Mouse (Mus musculus): ENCODE measurements around the gene Fmnl2.

Gene Fmnl2

GRCm38 (mm10) chr2:53106056-53106455 is 248.4 kb downstream of the Fmnl2 start:
- DNase-seq (ENCODE audit: low spot score), result no peak

- no peak for DNase-seq (ENCODE audit: low spot score)
Observed at GRCm38 (mm10) chr2:53106472-53106871, 248.8 kb downstream of the Fmnl2 start.

- DNase-seq (ENCODE audit: low spot score), result no peak
Observed at GRCm38 (mm10) chr2:53108547-53108946, 250.9 kb downstream of the Fmnl2 start.

GRCm38 (mm10) chr2:53121797-53122196 is 264.1 kb downstream of the Fmnl2 start:
- peak; percentile 75 for DNase-seq (ENCODE audit: low spot score)

GRCm38 (mm10) chr2:53125998-53126397 is 268.3 kb downstream of the Fmnl2 start:
- peak; percentile 16 for DNase-seq (ENCODE audit: low spot score)

- no peak for DNase-seq (ENCODE audit: low spot score)
Observed at GRCm38 (mm10) chr2:53129070-53129469, 271.4 kb downstream of the Fmnl2 start.

- no peak for DNase-seq (ENCODE audit: low spot score)
Observed at GRCm38 (mm10) chr2:53131567-53131966, 273.9 kb downstream of the Fmnl2 start.

GRCm38 (mm10) chr2:53146852-53147251 is 289.2 kb downstream of the Fmnl2 start:
- no peak for DNase-seq (ENCODE audit: low spot score)

GRCm38 (mm10) chr2:53173966-53174365 is 316.3 kb downstream of the Fmnl2 start:
- DNase-seq (ENCODE audit: low spot score), result no peak

GRCm38 (mm10) chr2:53178966-53179365 is 321.3 kb downstream of the Fmnl2 start:
- DNase-seq (ENCODE audit: low spot score), result no peak

- no peak for DNase-seq (ENCODE audit: low spot score)
Observed at GRCm38 (mm10) chr2:53179876-53180275, 322.2 kb downstream of the Fmnl2 start.

Data from embryo, embryonic 10.5 days (tissue).